Mouse (Mus musculus) megakaryocyte, embryonic 14.5 days (primary cell): ENCODE data around the gene Marc1.

Source experiments
- FLI1 ChIP-seq: IDR thresholded peaks from 2 replicates; pipeline ENCODE4 v1.6.1; 2012; ENCODE audit warnings: low read length, inconsistent platforms, mixed read lengths
- GATA1 ChIP-seq: IDR thresholded peaks from 3 replicates; pipeline ENCODE4 v1.6.1; 2012; ENCODE audit warnings: mixed read lengths, low read length, inconsistent platforms, borderline replicate concordance

DNA sequence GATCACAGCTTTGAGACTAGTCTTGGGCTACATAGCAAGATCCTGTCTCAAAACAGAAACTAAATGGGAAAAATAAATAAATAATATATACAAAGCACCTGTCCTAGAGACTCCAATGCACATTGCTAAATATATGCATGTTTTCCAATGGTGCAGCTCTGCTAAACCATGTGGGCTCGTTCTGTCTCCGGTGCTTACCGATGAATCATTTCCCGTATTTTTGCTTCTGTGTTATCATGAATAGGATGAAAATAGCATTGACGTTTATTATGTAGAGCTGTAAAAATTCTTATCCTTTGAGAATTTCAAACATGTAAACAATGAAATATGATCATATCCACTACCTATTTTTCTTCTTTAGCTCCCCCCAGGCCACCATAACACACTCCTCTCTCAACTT, 58.4 kb downstream of the Marc1 start:
- TF ChIP-seq GATA1 (no peak), FLI1 (no peak)
